Mouse (Mus musculus): ENCODE results near the gene Galnt12. TPM values are rescaled to one million over a fixed set of nuclear protein-coding genes. Genes with fewer than 3 reads are reported as not detected.

Gene Galnt12
- total and polyA plus RNA-seq, 3 experiments, result not detected

Other genes starting within 250 kb of the Galnt12 start
- gene Gabbr2, start 100.0 kb upstream of the Galnt12 start, total RNA-seq (2012; rRNA removed), result not detected in 2 replicates
- gene Gabbr2, start 100.0 kb upstream of the Galnt12 start, polyA plus RNA-seq (2012; ENCODE audit: insufficient read depth in 1 of 2, insufficient read length in 2 of 2, low read depth in 1 of 2, low replicate concordance in 2 of 2, missing spikeins in 1 of 2), result not detected
- gene Anks6, start 34.5 kb upstream of the Galnt12 start, total RNA-seq (2012; rRNA removed), result not detected in 2 replicates
- not detected for gene Anks6, start 34.5 kb upstream of the Galnt12 start, polyA plus RNA-seq (2012; ENCODE audit: insufficient read depth in 1 of 2, insufficient read length in 2 of 2, low read depth in 1 of 2, low replicate concordance in 2 of 2, missing spikeins in 1 of 2)
- gene Col15a1, start 116.3 kb downstream of the Galnt12 start, total RNA-seq (2012; rRNA removed), result 0.78 and 2.2 TPM in 2 replicates
- 1 to 10 TPM in 1 of 2 experiments, not detected in 1; 2.6 TPM for gene Col15a1, start 116.3 kb downstream of the Galnt12 start, polyA plus RNA-seq (2012; ENCODE audit: insufficient read depth in 1 of 2, insufficient read length in 2 of 2, low read depth in 1 of 2, low replicate concordance in 2 of 2, missing spikeins in 1 of 2)